Mouse (Mus musculus) G1E (cell line): ENCODE measurements at regions not wholly inside any gene's neighbourhood (a gene's known extent, or its start where the extent isn't known, plus 50 kb on each side); places are given as distances from the start of the nearest gene placed in this dataset.

Experiments
- CTCF ChIP-seq: IDR thresholded peaks from 2 replicates; pipeline ENCODE4 v1.5.1; 2012; ENCODE audit warnings: low read depth, low read length, inconsistent platforms, mixed read lengths
- GATA1 ChIP-seq: IDR thresholded peaks from 2 replicates; pipeline ENCODE4 v1.6.1; 2012; ENCODE audit warnings: borderline replicate concordance, low read length, inconsistent platforms, mixed read lengths
- POLR2AphosphoS5 ChIP-seq: IDR thresholded peaks from 2 replicates; pipeline ENCODE4 v1.6.1; 2012; ENCODE audit warnings: low read depth, low read length, inconsistent platforms; ENCODE audit not compliant: insufficient replicate concordance
- TAL1 ChIP-seq: conservative IDR thresholded peaks from 2 replicates; pipeline ENCODE4 v1.6.1; 2012; ENCODE audit warnings: low read depth, low read length, inconsistent platforms, mixed read lengths

GRCm38 (mm10) chr14:81254343-81254838 lies 1270.5 kb downstream of the Olfm4 start:
- no peak for TF ChIP-seq GATA1
- no peak for TF ChIP-seq TAL1
- TF ChIP-seq CTCF = no peak
- TF ChIP-seq POLR2AphosphoS5 = no peak
